Mouse (Mus musculus) spleen, adult 2 months (tissue): ENCODE results near the gene Ccdc63. TPM values are rescaled to one million over a fixed set of nuclear protein-coding genes. Genes with fewer than 3 reads are reported as not detected.
A peak's percentile ranks its signal among the peaks of the same experiment; 100 is the strongest.
"Not testable (repeated sequence)": the region's sequence is repeated elsewhere in the genome, so short reads cannot be mapped to it uniquely, and the experiment has no call there.

Experiments
- DNase-seq, 2 experiments: peaks; one replicate each; pipeline versions ENCODE4 v3.0.0 to v3.0.0-alpha.2; 2012 to 2021; ENCODE audit warnings: low spot score in 2 of 2, low read depth in 1 of 2
- H3K27ac ChIP-seq: fragments of 200-500 bp; 2 replicates; pipeline ENCODE4 v1.5.1; 2012; ENCODE audit warnings: low read length, inconsistent platforms; ENCODE audit not compliant: insufficient read depth
- H3K27me3 ChIP-seq: fragments of 200-500 bp; 2 replicates; pipeline ENCODE4 v1.6.1; 2012; ENCODE audit warnings: mild to moderate bottlenecking, moderate library complexity, low read length, inconsistent platforms; ENCODE audit not compliant: control insufficient read depth, insufficient read depth
- H3K36me3 ChIP-seq: fragments of 200-500 bp; 2 replicates; pipeline ENCODE4 v1.6.1; 2012; ENCODE audit warnings: mild to moderate bottlenecking, low read length, inconsistent platforms; ENCODE audit not compliant: control insufficient read depth, insufficient read depth
- H3K4me1 ChIP-seq: fragments of 200-500 bp; 2 replicates; pipeline ENCODE4 v1.6.1; 2011; ENCODE audit warnings: inconsistent platforms; ENCODE audit not compliant: control insufficient read depth, insufficient read depth, insufficient read length
- H3K4me3 ChIP-seq: fragments of 200-500 bp; 2 replicates; pipeline ENCODE4 v1.5.1; 2011; ENCODE audit warnings: mild to moderate bottlenecking, inconsistent platforms; ENCODE audit not compliant: insufficient read depth, insufficient read length; ENCODE audit errors: extremely low read depth
- CTCF ChIP-seq: fragments of 200-500 bp; IDR thresholded peaks from 2 replicates; pipeline ENCODE4 v1.5.1; 2011; ENCODE audit warnings: mild to moderate bottlenecking, inconsistent platforms; ENCODE audit not compliant: insufficient read depth, insufficient read length, insufficient replicate concordance; ENCODE audit errors: extremely low read depth
- POLR2A ChIP-seq: fragments of 200-500 bp; IDR thresholded peaks from 2 replicates; pipeline ENCODE4 v1.6.1; 2011; ENCODE audit warnings: low read depth, low read length, inconsistent platforms
- WGBS: fragments of 180-500 bp; shearing (Covaris S2); methylation state at CpG from one replicate; pipeline ENCODE4 v1.1.7; 2018; 5-methylcytosine and 5-hydroxymethylcytosine counted together
- polyA plus RNA-seq: library from polyadenylated mRNA; depleted of rRNA; stranded (reverse); fragments of >200 nt; gene quantifications from 2 replicates; pipeline ENCODE4 v1.2.3, GENCODE M21; 2012

Gene Ccdc63
- polyA plus RNA-seq, 1 experiment, result 0.16 TPM

DNA sequence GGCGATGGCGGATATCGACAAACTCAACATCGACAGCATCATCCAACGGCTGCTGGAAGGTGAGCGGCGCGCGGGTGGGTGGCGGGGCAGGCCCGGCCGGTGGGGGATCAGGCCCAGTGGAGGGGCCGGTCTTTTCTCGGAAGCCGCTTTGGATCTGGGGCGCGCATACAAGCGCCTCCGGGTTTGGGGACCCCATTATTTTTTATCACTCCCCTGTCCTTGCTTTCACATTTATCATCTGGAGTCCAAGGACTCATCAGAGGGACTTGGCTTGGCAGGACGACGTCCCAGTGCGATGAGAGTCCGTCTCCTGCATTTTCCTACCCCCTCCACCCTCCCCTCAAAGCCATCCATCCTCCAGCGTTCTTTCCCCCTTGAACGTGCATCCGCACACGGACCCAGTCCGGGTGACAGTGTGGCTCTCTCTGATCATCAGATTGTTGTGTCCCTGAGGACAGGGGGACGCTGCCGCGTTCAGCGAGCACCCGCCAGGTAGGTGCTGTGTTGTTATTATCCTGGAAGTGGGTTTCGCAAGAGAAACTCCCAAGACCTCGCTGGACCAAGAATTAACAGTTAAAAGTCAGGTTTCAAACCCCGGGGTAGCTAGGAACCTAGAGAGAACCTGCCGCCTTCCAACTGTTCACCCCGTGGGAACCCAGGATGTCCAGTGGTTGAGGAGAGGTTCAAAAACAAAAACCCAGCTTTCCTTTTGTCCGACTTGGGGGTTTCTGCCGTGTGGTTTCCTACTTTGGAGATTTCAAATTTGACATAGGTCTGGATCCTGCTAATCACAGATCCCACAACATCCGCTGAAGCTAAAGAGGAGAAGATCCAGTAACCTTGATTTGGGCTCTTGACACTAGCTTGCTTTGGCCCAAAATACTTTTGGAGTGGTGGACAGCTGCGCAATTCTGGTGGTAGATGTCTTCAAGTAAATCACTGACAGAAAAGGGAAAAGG, 18.2 kb upstream of the Ccdc63 start:
- no peaks in the 10 kb centered on the region; the same call in 1 of the 2 replicates for H3K36me3 ChIP-seq
- no peak for DNase-seq
- H3K27me3 ChIP-seq, result no peaks in the 10 kb centered on the region
- H3K4me1 ChIP-seq, result peaks cover 23% of the 10 kb centered on the region; the same call in 1 of the 2 replicates
- 1% methylated on average over 42 of the region's 42 CpGs for WGBS
- TF ChIP-seq POLR2A (no peak), CTCF (no peak)
- H3K27ac ChIP-seq, result peak overlapping the region; percentile 74
- peak overlapping the region; percentile 90 for H3K4me3 ChIP-seq

DNA sequence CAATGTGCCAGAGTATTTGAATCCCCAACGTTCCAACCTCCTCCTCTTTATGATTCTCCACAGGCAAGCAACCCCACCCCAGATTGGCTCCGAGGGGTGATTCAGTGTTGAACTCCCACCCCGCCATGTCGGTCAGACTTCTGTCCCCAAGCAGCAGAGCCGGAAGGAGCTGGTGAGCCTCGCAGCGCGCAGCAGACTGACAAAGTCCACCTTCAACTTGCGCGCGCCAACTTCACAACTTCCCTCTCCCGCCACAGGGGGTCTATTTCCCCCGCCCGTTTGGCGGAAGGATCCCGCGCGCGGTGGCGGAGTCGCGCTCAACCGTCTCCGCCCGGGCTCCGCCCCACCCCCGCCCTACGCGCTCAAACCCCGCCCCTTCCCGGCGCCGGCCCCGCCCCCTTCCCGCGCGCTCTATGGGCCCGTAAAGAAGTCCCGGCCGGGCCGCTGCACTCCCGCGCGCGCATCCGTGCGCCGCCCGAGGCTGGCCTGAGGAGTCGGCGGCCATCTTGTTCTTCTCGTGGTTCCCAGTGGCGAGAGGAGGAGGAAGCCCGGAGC, 17.3 kb upstream of the Ccdc63 start, which contains the start of gene Ppp1cc:
Gene Ppp1cc (plus strand): TSS at position 452 of the 555 bp plus-strand sequence.
- peaks cover 16% of the 10 kb centered on the region; the same call in 1 of the 2 replicates for H3K4me1 ChIP-seq

DNA sequence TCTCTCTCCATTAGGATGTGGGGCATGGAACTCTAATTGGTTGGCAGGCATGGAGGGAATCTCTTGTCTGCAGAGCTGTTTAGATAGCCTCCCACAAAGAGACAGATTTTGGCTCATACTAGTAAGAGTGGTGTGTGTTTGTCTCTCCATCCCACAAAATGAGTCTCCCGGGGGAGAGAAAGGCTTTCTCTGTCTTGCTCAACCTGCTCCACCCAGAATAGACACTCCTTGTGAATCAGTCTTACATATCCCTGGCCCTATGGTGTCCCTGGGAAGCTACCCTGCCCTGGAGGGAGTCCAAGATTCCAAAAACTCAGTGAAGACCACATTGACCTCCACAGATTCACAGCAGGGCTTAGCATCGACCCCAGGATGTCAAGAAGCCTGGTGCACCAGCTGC, 15.9 kb upstream of the Ccdc63 start:
- Histone ChIP-seq H3K27me3 (no peaks in the 10 kb centered on the region), H3K36me3 (no peaks in the 10 kb centered on the region; the same call in 1 of the 2 replicates), H3K27ac (no peak overlapping the region), H3K4me1 (peaks cover 4% of the 10 kb centered on the region; the same call in 1 of the 2 replicates), H3K4me3 (no peak overlapping the region)
- TF ChIP-seq CTCF, result no peak
- no peak for TF ChIP-seq POLR2A
- no peak for DNase-seq
- 81% methylated on average over 2 of the region's 2 CpGs for whole genome bisulfite sequencing

More for the DNA sequence above, 17.3 kb upstream of the Ccdc63 start, which contains the start of gene Ppp1cc:
- Histone ChIP-seq H3K27ac (peak within 1 kb of the TSS; percentile 90), H3K27me3 (no peaks in the 10 kb centered on the region), H3K36me3 (no peaks in the 10 kb centered on the region; the same call in 1 of the 2 replicates), H3K4me3 (peak within 1 kb of the TSS; percentile 90)
- TF ChIP-seq POLR2A, result peak; percentile 63
- 0 out of 2 replicates have a peak, but pooled peaks have one; percentile 14 for TF ChIP-seq CTCF
- DNase-seq, result peak; percentile 85 to 90
- under 1% methylated on average over 32 of the region's 54 CpGs for WGBS

DNA sequence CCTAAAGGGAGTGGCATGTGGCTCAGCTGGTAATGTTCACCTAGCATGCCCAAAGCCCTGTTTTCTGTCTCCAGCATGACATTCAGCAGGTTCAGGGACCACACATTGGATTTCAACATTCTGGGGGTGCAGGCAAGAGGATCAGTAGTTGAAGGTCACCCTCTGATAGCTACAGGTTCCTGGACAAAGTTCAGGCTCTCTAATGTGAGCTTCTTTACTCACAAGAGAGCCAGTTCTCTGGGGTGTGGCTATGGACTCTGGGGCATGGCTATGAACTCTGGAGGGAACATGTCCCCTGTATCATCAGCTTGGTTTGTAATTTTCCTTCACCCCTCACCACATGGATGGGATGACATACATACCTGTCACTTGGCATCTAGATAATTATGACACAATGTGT, 15.0 kb upstream of the Ccdc63 start:
- TF ChIP-seq CTCF, result no peak
- TF ChIP-seq POLR2A, result no peak
- Histone ChIP-seq H3K36me3 (no peaks in the 10 kb centered on the region; the same call in 1 of the 2 replicates), H3K4me1 (peaks cover under 1% of the 10 kb centered on the region; the same call in 1 of the 2 replicates), H3K27ac (no peak overlapping the region), H3K27me3 (no peaks in the 10 kb centered on the region), H3K4me3 (no peak overlapping the region)
- DNase-seq, result no peak

DNA sequence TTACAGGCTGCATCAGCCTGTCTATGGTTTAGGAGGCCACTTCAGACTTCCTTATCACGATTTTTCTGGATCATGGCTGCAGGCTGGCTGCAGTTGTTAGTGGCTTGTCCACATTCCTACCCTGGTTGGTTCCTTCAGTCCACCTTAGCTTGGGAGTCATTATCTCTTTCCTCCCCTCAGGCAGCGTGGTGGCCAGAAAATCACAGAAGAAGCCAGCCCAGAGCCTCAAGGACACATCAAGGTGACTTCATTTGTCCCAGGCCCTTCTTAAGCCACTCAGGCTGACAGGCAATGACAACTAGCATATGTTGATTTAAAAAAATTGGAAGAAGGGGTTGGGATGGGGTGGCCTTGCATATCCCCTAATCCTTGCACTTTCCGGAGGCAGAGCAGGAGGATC, 14.2 kb upstream of the Ccdc63 start:
- H3K27ac ChIP-seq, result no peak overlapping the region
- DNase-seq, result no peak
- no peak overlapping the region for H3K4me3 ChIP-seq
- H3K4me1 ChIP-seq, result no peaks in the 10 kb centered on the region
- H3K27me3 ChIP-seq, result no peaks in the 10 kb centered on the region
- WGBS, result 74% methylated on average over 3 of the region's 3 CpGs
- H3K36me3 ChIP-seq, result no peaks in the 10 kb centered on the region
- TF ChIP-seq POLR2A (no peak), CTCF (no peak)

DNA sequence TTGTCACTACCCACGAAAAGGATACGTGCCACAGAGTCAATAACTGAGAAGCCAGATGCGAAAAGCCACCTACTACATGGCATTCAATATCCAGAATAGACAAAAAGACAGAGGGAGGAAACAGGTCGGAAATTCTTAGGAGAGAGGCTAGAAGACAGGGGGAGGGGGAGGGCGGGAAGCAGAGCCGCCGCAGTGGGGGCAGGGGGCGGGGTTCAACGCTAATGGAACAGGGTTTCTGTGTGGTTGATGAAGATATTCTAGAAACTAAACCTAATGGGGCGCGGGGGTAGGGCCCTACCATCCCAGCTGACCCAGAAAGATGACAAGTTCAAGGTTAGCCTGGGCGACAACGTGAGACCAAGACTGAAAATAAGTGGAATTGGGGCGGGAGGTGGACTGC, 13.4 kb upstream of the Ccdc63 start:
- H3K4me1 ChIP-seq, result no peaks in the 10 kb centered on the region
- TF ChIP-seq CTCF (no peak), POLR2A (no peak)

DNA sequence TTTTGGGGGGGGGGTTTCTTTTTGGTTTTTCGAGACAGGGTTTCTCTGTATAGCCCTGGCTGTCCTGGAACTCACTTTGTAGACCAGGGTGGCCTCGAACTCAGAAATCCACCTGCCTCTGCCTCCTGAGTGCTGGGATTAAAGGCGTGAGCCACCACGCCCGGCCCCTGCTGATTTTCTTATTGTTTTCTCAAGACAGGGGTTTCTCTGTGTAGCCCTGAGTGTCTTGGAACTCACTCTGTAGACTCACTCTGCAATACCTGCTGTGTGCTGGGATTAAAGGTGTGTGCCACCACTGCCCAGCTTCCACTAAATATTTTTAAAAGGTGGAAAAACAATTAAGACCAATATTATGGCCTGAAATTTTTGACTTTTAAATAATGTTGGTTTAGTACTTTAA, 11.9 kb upstream of the Ccdc63 start:
- not testable (repeated sequence) for DNase-seq, H3K4me3 ChIP-seq, H3K27ac ChIP-seq, H3K4me1 ChIP-seq, H3K36me3 ChIP-seq, H3K27me3 ChIP-seq
- WGBS, result 91% methylated on average over 5 of the region's 5 CpGs

More for the DNA sequence above, 13.4 kb upstream of the Ccdc63 start:
- no peaks in the 10 kb centered on the region for H3K27me3 ChIP-seq
- no peak overlapping the region for H3K4me3 ChIP-seq
- WGBS, result 46% methylated on average over 13 of the region's 14 CpGs
- H3K27ac ChIP-seq, result no peak overlapping the region
- H3K36me3 ChIP-seq, result no peaks in the 10 kb centered on the region
- no peak for DNase-seq
